Mouse (Mus musculus) cortical plate, adult 2 months (tissue): Measurements from ENCODE around the gene Serinc3.

Experiments used
- CTCF ChIP-seq: fragments of 200-500 bp; IDR thresholded peaks from 2 replicates; pipeline ENCODE4 v1.5.1; 2011; ENCODE audit warnings: mild to moderate bottlenecking, control low read depth, low read length; ENCODE audit not compliant: insufficient read depth; ENCODE audit errors: extremely low read depth
- POLR2A ChIP-seq: fragments of 200-500 bp; IDR thresholded peaks from 2 replicates; pipeline ENCODE4 v1.6.1; 2011; ENCODE audit warnings: mild to moderate bottlenecking, low read length, control low read depth; ENCODE audit not compliant: insufficient read depth; ENCODE audit errors: extremely low read depth

- TF ChIP-seq CTCF: no peak
- no peak for TF ChIP-seq POLR2A
These were observed 949 bp upstream of the Serinc3 start for GRCm38 (mm10) chr2:163645700-163646460.
